7 mouse cellular contexts compared by ENCODE assay signal in the genomic region with DNA sequence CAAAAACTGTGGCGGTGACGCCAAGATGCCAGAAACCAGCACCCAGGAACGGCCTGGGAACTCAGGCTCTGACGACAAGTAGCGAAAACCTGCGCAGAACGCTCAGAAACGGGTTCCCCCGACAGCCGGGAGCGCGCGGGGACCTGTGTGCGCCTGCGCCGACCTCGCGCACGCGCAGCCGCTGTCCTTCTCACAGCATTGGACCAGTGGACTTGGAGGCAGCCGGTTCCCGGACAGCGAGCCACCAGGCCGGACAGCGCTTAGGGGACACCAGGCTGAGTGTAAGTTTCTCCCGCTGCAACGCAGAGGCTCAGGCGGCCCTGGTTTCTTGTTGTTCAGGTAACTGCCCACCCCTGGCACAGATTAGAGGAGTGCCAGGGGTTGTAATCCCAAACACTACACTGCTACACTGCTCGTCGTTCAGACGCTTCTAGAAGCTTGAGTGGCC. TPM values are rescaled to one million over a fixed set of nuclear protein-coding genes. Genes with fewer than 3 reads are reported as not detected.
A peak's percentile ranks its signal among the peaks of the same experiment; 100 is the strongest.
DNase-seq lines count a peak whose midpoint lies in the region; ATAC-seq lines count a peak whose summit lies in the region.

A gene (plus strand): TSS at position 167 of the 448 bp plus-strand sequence.

- H3K27ac ChIP-seq in intestine, embryonic 16.5 days (ENCODE audit: low read length) = peak within 1 kb of the TSS; percentile 91
- peak within 1 kb of the TSS; percentile 63 for H3K27ac ChIP-seq in midbrain, embryonic 11.5 days (ENCODE audit: low read depth, low read length)

- 0% methylated on average over 32 of the region's 32 CpGs for WGBS in intestine, embryonic 16.5 days
- WGBS in midbrain, embryonic 11.5 days = under 1% methylated on average over 32 of the region's 32 CpGs

- intact Hi-C loops in gastrocnemius, postnatal 36 days (cut with DNase I) = no loop called here
- intact Hi-C loops in left cerebral cortex, postnatal 36 days (cut with DNase I) = loop anchor here (2.0 kb wide), 1 partner anchor 31 kb away; a partner anchor contains a TSS

- peak; percentile 68 for ATAC-seq in intestine, embryonic 16.5 days
- ATAC-seq in midbrain, embryonic 11.5 days (ENCODE audit: low FRiP score) = peak; percentile 86

- H3K4me3 ChIP-seq in intestine, embryonic 16.5 days (ENCODE audit: low read length) = peak within 1 kb of the TSS; percentile 83
- H3K4me3 ChIP-seq in midbrain, embryonic 11.5 days (ENCODE audit: low read depth, low read length) = peak within 1 kb of the TSS; percentile 57

- peaks cover 5% of the 10 kb centered on the region; the same call in 1 of the 2 replicates for H3K4me1 ChIP-seq in intestine, embryonic 16.5 days (ENCODE audit: control insufficient read depth, insufficient read depth, low read length)
- peaks cover 17% of the 10 kb centered on the region for H3K4me1 ChIP-seq in midbrain, embryonic 11.5 days (ENCODE audit: control insufficient read depth, insufficient read depth, low read length)

- H3K9me3 ChIP-seq in intestine, embryonic 16.5 days (ENCODE audit: control insufficient read depth, low read length) = no peaks in the 10 kb centered on the region
- H3K9me3 ChIP-seq in midbrain, embryonic 11.5 days (ENCODE audit: control insufficient read depth, low read length) = no peaks in the 10 kb centered on the region

- no peaks in the 10 kb centered on the region for H3K27me3 ChIP-seq in intestine, embryonic 16.5 days (replicated peaks; ENCODE audit: control insufficient read depth, insufficient read depth, low read length)
- H3K27me3 ChIP-seq in midbrain, embryonic 11.5 days (ENCODE audit: control insufficient read depth, insufficient read depth, low read length) = no peaks in the 10 kb centered on the region

- H3K36me3 ChIP-seq in intestine, embryonic 16.5 days (ENCODE audit: control insufficient read depth, insufficient read depth, low read length) = no peaks in the 10 kb centered on the region
- no peaks in the 10 kb centered on the region for H3K36me3 ChIP-seq in midbrain, embryonic 11.5 days (ENCODE audit: control insufficient read depth, insufficient read depth, low read length)

- DNase-seq in adrenal gland, adult 18-20 months (ENCODE audit: low spot score in 2 of 2) = peak; percentile 85
- DNase-seq in embryo, embryonic 11 days = peak; percentile 97
- peak; percentile 79 to 85 for DNase-seq in gastrocnemius, postnatal 36 days
- peak; percentile 88 to 90 for DNase-seq in left cerebral cortex, postnatal 36 days (ENCODE audit: low spot score in 2 of 2)
- peak; percentile 98 for DNase-seq in midbrain, embryonic 11.5 days (ENCODE audit: low spot score, missing footprints)
- peak; percentile 93 for DNase-seq in skeletal muscle tissue, adult 2 months (ENCODE audit: low read depth, low spot score)

- peak within 1 kb of the TSS; percentile 77 for H3K4me2 ChIP-seq in intestine, embryonic 16.5 days (ENCODE audit: low read depth, low read length)
- peak within 1 kb of the TSS; percentile 69 for H3K4me2 ChIP-seq in midbrain, embryonic 11.5 days

- H3K9ac ChIP-seq in intestine, embryonic 16.5 days (ENCODE audit: low read depth, low read length) = peak within 1 kb of the TSS; percentile 89
- peak within 1 kb of the TSS; percentile 81 for H3K9ac ChIP-seq in midbrain, embryonic 11.5 days (ENCODE audit: low read length)

RNA-seq across cellular contexts. Expression of the gene that starts here (rescaled TPM):
- total RNA-seq in adrenal gland, adult 18-20 months (2021) = 100 to 1,000 TPM; 116 to 119 TPM
- 10 to 100 TPM; 13.2 to 15.0 TPM for total RNA-seq in gastrocnemius, postnatal 36 days (2021)
- polyA plus RNA-seq in intestine, embryonic 16.5 days (2015; fragmentation: Nextera tagmentation; extraction: Ambion mirVana) = 345 and 365 TPM in 2 replicates
- 10 to 100 TPM; 65.7 to 72.8 TPM for total RNA-seq in left cerebral cortex, postnatal 36 days (2021)
- polyA plus RNA-seq in midbrain, embryonic 11.5 days (2014; fragmentation: Nextera tagmentation; extraction: Ambion mirVana) = 22.5 and 26.3 TPM in 2 replicates

Comparison
In these comparisons a context has a peak if more than half of its experiments do, and no peak if none do; other contexts are left out.
1. Peak in every context shown above with its lines: DNase-seq, ATAC-seq, H3K4me3 ChIP-seq and H3K27ac ChIP-seq.
2. RNA of the gene that starts here (total RNA-seq): 116 to 119 TPM in adrenal gland, adult 18-20 months and 65.7 to 72.8 TPM in left cerebral cortex, postnatal 36 days; 13.2 to 15.0 TPM in gastrocnemius, postnatal 36 days; every median in the first group is over 4 times any median in the second.
3. RNA of the gene that starts here (polyA plus RNA-seq): 345 to 365 TPM in intestine, embryonic 16.5 days; 22.5 to 26.3 TPM in midbrain, embryonic 11.5 days; every median in the first group is over 10 times any median in the second.